Mouse (Mus musculus) heart, postnatal 0 days (tissue): ENCODE measurements around the gene Ano2. TPM values are rescaled to one million over a fixed set of nuclear protein-coding genes. Genes with fewer than 3 reads are reported as not detected.

Source experiments
- ATAC-seq: fragments of 200-750 bp; cut with Nextera tagmentation; 2 replicates; pipeline ENCODE4 v1.8.0; 2017; ENCODE audit warnings: low read depth, moderate number of reproducible peaks, moderate library complexity; ENCODE audit not compliant: insufficient read depth
- DNase-seq: peaks from one replicate; pipeline ENCODE4 v3.0.0-alpha.2; 2016; ENCODE audit warnings: low spot score
- H3K27ac ChIP-seq: fragments of 300-500 bp; sonication (generic); 2 replicates; pipeline ENCODE4 v1.5.1; 2014; ENCODE audit warnings: low read depth, mild to moderate bottlenecking
- H3K27me3 ChIP-seq: fragments of 300-500 bp; sonication (generic); 2 replicates; pipeline ENCODE4 v1.6.1; 2014; ENCODE audit warnings: low read length, mixed read lengths; ENCODE audit not compliant: control insufficient read depth, insufficient read depth
- H3K36me3 ChIP-seq: fragments of 300-500 bp; sonication (generic); replicated peaks from 2 replicates; pipeline ENCODE4 v1.6.1; 2014; ENCODE audit warnings: low read length, mixed read lengths; ENCODE audit not compliant: control insufficient read depth, insufficient read depth
- H3K4me1 ChIP-seq: fragments of 300-500 bp; sonication (generic); 2 replicates; pipeline ENCODE4 v1.6.1; 2014; ENCODE audit warnings: antibody characterized with exemption; ENCODE audit not compliant: control insufficient read depth, insufficient read depth
- H3K4me2 ChIP-seq: fragments of 300-500 bp; sonication (generic); 2 replicates; pipeline ENCODE4 v1.6.1; 2014; ENCODE audit warnings: low read depth, mild to moderate bottlenecking, low read length, moderate library complexity
- H3K4me3 ChIP-seq: fragments of 300-500 bp; sonication (generic); 2 replicates; pipeline ENCODE4 v1.5.1; 2014; ENCODE audit warnings: low read depth, low read length
- H3K9ac ChIP-seq: fragments of 300-500 bp; sonication (generic); replicated peaks from 2 replicates; pipeline ENCODE4 v1.6.1; 2014; ENCODE audit warnings: low read depth, low read length, mixed read lengths
- H3K9me3 ChIP-seq: fragments of 300-500 bp; sonication (generic); replicated peaks from 2 replicates; pipeline ENCODE4 v1.6.1; 2016; ENCODE audit warnings: low read length; ENCODE audit not compliant: control insufficient read depth
- CTCF ChIP-seq: IDR thresholded peaks from 2 replicates; pipeline ENCODE4 v1.5.1; 2016; ENCODE audit warnings: antibody characterized with exemption, control low read depth, low read depth
- EP300 ChIP-seq: IDR thresholded peaks from 2 replicates; pipeline ENCODE4 v1.6.1; 2016; ENCODE audit warnings: antibody characterized with exemption, low read depth
- WGBS: fragments of 180-500 bp; shearing (Covaris S2); extraction: QIAGEN DNeasy Blood & Tissue Kit; methylation state at CpG from one replicate; pipeline ENCODE4 v1.1.7; 2014; 5-methylcytosine and 5-hydroxymethylcytosine counted together
- polyA plus RNA-seq: library from polyadenylated mRNA; unstranded; fragments of >200 nt; fragmentation: Nextera tagmentation; extraction: Ambion mirVana; gene quantifications from 2 replicates; pipeline ENCODE4 v1.2.1, GENCODE M21; 2015
- total RNA-seq: library from RNA; depleted of rRNA; stranded (reverse); fragments of >200 nt; gene quantifications from 2 replicates; pipeline ENCODE4 v1.2.3, GENCODE M21; 2014; ENCODE audit warnings: low replicate concordance

The Ano2 gene
- total and polyA plus RNA-seq, 2 experiments from 2014 or later, result 2.7 TPM; not detected in 1

DNA sequence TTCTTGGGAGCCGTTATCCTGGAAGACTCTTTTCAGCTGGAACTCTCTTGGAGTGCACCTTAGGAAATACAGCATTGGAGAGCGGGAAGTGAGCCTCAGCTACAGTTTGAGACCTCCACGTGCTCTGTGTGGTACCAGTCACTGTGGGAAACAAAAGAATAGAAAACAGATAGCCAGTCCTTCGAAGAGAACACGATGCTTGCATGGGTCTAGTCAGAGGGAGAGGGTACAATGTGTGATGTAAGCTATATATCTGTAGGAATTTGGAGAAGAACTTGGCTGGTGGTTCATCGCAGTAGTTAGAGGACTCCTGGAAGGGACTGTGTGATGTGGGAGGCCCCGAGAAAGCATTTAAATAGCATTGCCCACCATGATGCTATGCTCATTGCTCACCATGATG lies 189.1 kb downstream of the Ano2 start:
- no peak for TF ChIP-seq CTCF
- TF ChIP-seq EP300, result no peak
- ATAC-seq (no peak), DNase-seq (no peak)
- Histone ChIP-seq H3K36me3 (no peaks in the 10 kb centered on the region), H3K4me2 (no peak overlapping the region), H3K9ac (no peak overlapping the region), H3K4me1 (no peaks in the 10 kb centered on the region), H3K27me3 (no peaks in the 10 kb centered on the region), H3K4me3 (no peak overlapping the region), H3K9me3 (no peaks in the 10 kb centered on the region), H3K27ac (no peak overlapping the region)
- WGBS, result 81% methylated on average over 7 of the region's 7 CpGs

DNA sequence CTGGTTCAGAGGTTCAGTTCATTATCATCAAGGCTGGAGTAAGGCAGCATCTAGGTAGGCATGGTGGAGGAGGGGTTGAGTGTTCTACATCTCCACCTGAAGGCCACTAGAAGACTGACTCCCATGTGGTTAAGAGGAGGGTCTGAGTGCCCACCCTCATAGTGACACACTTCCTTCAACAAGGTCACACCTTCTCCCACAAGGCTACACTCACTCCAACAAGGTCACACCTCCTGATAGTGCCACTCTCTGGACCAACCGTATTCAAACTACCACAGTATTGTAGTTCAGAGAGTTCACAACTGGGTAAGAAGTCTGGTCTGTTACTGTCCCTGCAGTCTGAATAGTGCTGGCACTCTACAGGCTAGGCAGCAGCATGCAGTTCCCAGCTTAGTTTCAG lies 198.4 kb downstream of the Ano2 start:
- Histone ChIP-seq H3K36me3 (no peaks in the 10 kb centered on the region), H3K9ac (no peak overlapping the region), H3K9me3 (no peaks in the 10 kb centered on the region), H3K4me1 (no peaks in the 10 kb centered on the region), H3K27me3 (no peaks in the 10 kb centered on the region), H3K4me3 (no peak overlapping the region), H3K27ac (no peak overlapping the region), H3K4me2 (no peak overlapping the region)
- DNase-seq (no peak), ATAC-seq (no peak)
- TF ChIP-seq EP300 (no peak), CTCF (no peak)
- 59% methylated on average over 1 of the region's 1 CpGs for WGBS

DNA sequence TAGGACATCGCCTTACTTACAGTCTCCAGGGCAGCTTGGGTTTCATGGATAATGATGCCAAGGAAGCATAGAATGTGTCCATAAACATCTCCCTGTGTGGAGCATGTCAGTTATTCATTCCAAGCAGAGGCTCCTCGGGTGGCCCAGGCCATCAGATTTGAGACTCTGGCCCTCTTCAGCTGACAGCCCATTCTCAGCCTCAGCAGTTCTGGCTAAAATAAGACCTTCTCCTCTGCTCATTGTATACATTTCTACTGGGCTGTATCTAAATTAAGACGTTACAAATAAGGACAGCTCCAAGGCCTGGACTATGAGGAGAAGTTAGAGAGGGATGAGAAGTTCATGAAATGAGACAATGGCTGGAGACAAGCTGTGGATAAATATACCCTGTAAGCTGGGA lies 204.1 kb downstream of the Ano2 start:
- no peak overlapping the region for H3K27ac ChIP-seq
- no peak overlapping the region for H3K4me3 ChIP-seq
- no peak overlapping the region for H3K4me2 ChIP-seq
- H3K9me3 ChIP-seq, result no peaks in the 10 kb centered on the region
- H3K27me3 ChIP-seq, result no peaks in the 10 kb centered on the region
- no peak for TF ChIP-seq EP300
- TF ChIP-seq CTCF, result no peak
- DNase-seq, result no peak
- WGBS, result 42% methylated on average over 3 of the region's 3 CpGs
- H3K9ac ChIP-seq, result no peak overlapping the region
- H3K36me3 ChIP-seq, result no peaks in the 10 kb centered on the region
- ATAC-seq, result no peak
- no peaks in the 10 kb centered on the region for H3K4me1 ChIP-seq

DNA sequence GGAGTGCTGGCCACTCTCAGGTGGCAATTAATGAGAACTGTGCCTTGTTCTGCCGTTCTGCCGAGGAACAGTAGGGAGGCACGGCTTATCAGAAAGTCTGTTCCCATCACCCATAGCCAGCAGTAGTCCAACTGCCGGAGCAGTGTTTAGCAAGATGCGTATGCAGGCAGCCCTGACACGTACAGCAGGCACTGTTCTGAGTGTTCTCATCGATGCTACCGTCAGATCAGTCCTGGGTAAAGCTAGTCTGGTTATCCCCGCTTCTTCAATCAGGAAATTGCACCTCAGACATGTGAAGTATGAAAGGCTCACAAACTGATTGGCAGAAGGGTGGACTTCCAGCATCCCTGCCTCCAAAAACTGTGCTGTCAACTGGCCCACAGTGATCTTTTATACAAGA lies 224.2 kb downstream of the Ano2 start:
- no peak overlapping the region for H3K27ac ChIP-seq
- H3K4me2 ChIP-seq, result no peak overlapping the region
- no peaks in the 10 kb centered on the region for H3K4me1 ChIP-seq
- TF ChIP-seq CTCF, result no peak
- no peak for TF ChIP-seq EP300
- ATAC-seq (no peak), DNase-seq (no peak)
- 53% methylated on average over 9 of the region's 9 CpGs for WGBS
- no peaks in the 10 kb centered on the region for H3K9me3 ChIP-seq
- H3K9ac ChIP-seq, result no peak overlapping the region
- H3K27me3 ChIP-seq, result no peaks in the 10 kb centered on the region
- H3K36me3 ChIP-seq, result no peaks in the 10 kb centered on the region
- H3K4me3 ChIP-seq, result no peak overlapping the region

DNA sequence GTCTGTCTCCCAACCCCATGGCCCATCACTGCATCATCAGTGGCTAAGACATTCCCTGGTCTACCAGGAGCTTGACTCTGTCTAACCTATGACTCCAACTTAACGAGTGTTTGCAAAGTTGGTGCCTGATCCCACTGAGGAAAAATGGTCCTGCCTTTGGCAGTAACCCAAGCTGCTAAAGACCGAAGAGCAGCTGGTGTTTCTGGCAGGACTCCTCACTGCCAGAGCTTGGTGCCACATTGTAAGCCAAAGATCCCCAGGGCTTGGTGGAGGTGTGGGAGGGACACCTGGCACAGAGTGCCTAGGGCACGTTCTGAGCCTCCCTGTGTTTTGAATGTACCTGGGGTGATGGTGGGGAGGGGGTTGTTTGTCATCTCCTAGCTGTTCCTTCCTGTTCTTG lies 232.5 kb downstream of the Ano2 start:
- Histone ChIP-seq H3K27ac (no peak overlapping the region), H3K4me3 (no peak overlapping the region), H3K36me3 (no peaks in the 10 kb centered on the region), H3K4me2 (no peak overlapping the region), H3K9me3 (no peaks in the 10 kb centered on the region), H3K27me3 (no peaks in the 10 kb centered on the region), H3K4me1 (no peaks in the 10 kb centered on the region), H3K9ac (no peak overlapping the region)
- ATAC-seq, result no peak
- 64% methylated on average over 3 of the region's 3 CpGs for WGBS
- TF ChIP-seq CTCF (no peak), EP300 (no peak)
- no peak for DNase-seq

DNA sequence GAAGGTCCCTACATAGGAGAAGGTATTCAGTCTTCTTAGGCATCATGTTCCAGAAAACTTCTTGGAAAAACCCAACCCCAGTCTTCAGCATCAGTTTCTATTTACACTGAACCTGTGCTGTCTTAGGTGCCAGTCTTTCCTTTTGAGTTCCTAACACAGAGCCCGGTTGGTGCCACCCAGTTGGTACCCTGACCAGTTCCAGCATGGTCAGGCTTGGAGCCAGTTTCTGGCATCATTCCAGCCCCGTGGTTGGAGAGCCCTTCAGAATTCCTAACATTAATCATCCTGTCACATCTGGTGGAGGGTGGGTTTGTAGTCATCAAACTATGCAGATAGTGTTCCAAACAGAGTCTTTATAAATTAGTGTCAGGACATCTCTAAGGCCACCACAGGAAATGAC lies 234.8 kb downstream of the Ano2 start:
- Histone ChIP-seq H3K27ac (no peak overlapping the region), H3K27me3 (no peaks in the 10 kb centered on the region), H3K9me3 (no peaks in the 10 kb centered on the region), H3K36me3 (no peaks in the 10 kb centered on the region), H3K4me1 (no peaks in the 10 kb centered on the region), H3K9ac (no peak overlapping the region), H3K4me3 (no peak overlapping the region), H3K4me2 (no peak overlapping the region)
- no peak for ATAC-seq
- no peak for DNase-seq
- TF ChIP-seq CTCF (no peak), EP300 (no peak)
- 63% methylated on average over 2 of the region's 2 CpGs for WGBS
